Mouse (Mus musculus) CH12.LX (cell line): ENCODE data around the gene Haao. TPM values are rescaled to one million over a fixed set of nuclear protein-coding genes. Genes with fewer than 3 reads are reported as not detected.

Experiments
- DNase-seq: peaks from one replicate; pipeline ENCODE4 v3.0.0-alpha.2; 2013; ENCODE audit errors: extremely low read depth
- H3K27ac ChIP-seq: 2 replicates; pipeline ENCODE4 v1.5.1; 2012; ENCODE audit warnings: low read depth, mild to moderate bottlenecking, control low read depth, moderate library complexity; ENCODE audit not compliant: insufficient read depth
- H3K27me3 ChIP-seq: replicated peaks from 2 replicates; pipeline ENCODE3; 2012; ENCODE audit warnings: inconsistent platforms
- H3K36me3 ChIP-seq, 2 experiments: replicated peaks in 1 of 2; 2 replicates each; pipeline versions ENCODE3 to v1.6.1; 2012; ENCODE audit warnings: inconsistent platforms in 1 of 2, low read length in 1 of 2, mild to moderate bottlenecking in 1 of 2, mixed read lengths in 1 of 2, moderate library complexity in 1 of 2; ENCODE audit not compliant: control insufficient read depth in 1 of 2, insufficient read depth in 1 of 2
- H3K4me1 ChIP-seq, 2 experiments: 2 replicates each; pipeline ENCODE4 v1.6.1; 2012; ENCODE audit warnings: inconsistent platforms in 1 of 2, moderate library complexity in 1 of 2; ENCODE audit not compliant: insufficient read depth in 2 of 2, control insufficient read depth in 1 of 2
- H3K4me2 ChIP-seq: 2 replicates; pipeline ENCODE4 v1.6.1; 2012; ENCODE audit warnings: low read depth, mild to moderate bottlenecking, control low read depth; ENCODE audit not compliant: poor library complexity, insufficient read depth, severe bottlenecking
- H3K4me3 ChIP-seq, 3 experiments: fragments of 150-350 bp in 1 of 3; sonication (generic) in 1 of 3; replicated peaks in 1 of 3; 2 replicates each; pipeline versions ENCODE3 to v1.5.1; 2011 to 2012; ENCODE audit warnings: low read depth in 2 of 3, low read length in 2 of 3, mild to moderate bottlenecking in 2 of 3, moderate library complexity in 2 of 3, control low read depth in 1 of 3, improper control_type of control experiment in 1 of 3, inconsistent platforms in 1 of 3, mixed read lengths in 1 of 3; ENCODE audit not compliant: poor library complexity in 1 of 3
- H3K79me2 ChIP-seq: replicated peaks from 2 replicates; pipeline ENCODE4 v1.6.1; 2012; ENCODE audit warnings: mild to moderate bottlenecking, moderate library complexity; ENCODE audit not compliant: control insufficient read depth, poor library complexity, insufficient read depth, severe bottlenecking; ENCODE audit errors: extremely low read depth
- H3K9ac ChIP-seq: 2 replicates; pipeline ENCODE4 v1.6.1; 2012; ENCODE audit warnings: low read depth, mild to moderate bottlenecking, control low read depth, moderate library complexity; ENCODE audit not compliant: insufficient read depth
- H3K9me3 ChIP-seq: replicated peaks from 2 replicates; pipeline ENCODE3; 2012; ENCODE audit warnings: low read length, inconsistent platforms, mixed read lengths
- BHLHE40 ChIP-seq: IDR thresholded peaks from 2 replicates; pipeline ENCODE4 v1.6.1; 2011; ENCODE audit warnings: mild to moderate bottlenecking, low read depth, low read length, improper control_type of control experiment
- CHD1 ChIP-seq: IDR thresholded peaks from 2 replicates; pipeline ENCODE4 v1.6.1; 2012; ENCODE audit warnings: low read depth, low read length, improper control_type of control experiment, inconsistent platforms
- CHD2 ChIP-seq: IDR thresholded peaks from 2 replicates; pipeline ENCODE4 v1.6.1; 2011; ENCODE audit warnings: low read length, improper control_type of control experiment
- CTCF ChIP-seq, 2 experiments: IDR thresholded peaks in 1 of 2; conservative IDR thresholded peaks in 1 of 2; 2 replicates each; pipeline ENCODE4 v1.5.1; 2011 to 2012; ENCODE audit warnings: low read depth in 2 of 2, low read length in 2 of 2, improper control_type of control experiment in 1 of 2, inconsistent platforms in 1 of 2, mild to moderate bottlenecking in 1 of 2, moderate library complexity in 1 of 2
- E2F4 ChIP-seq: IDR thresholded peaks from 2 replicates; pipeline ENCODE4 v1.6.1; 2011; ENCODE audit warnings: low read depth, low read length, improper control_type of control experiment; ENCODE audit not compliant: insufficient replicate concordance
- ELF1 ChIP-seq: IDR thresholded peaks from 2 replicates; pipeline ENCODE4 v1.6.1; 2014; ENCODE audit warnings: low read depth, mild to moderate bottlenecking, inconsistent platforms, low read length, improper control_type of control experiment
- EP300 ChIP-seq: IDR thresholded peaks from 2 replicates; pipeline ENCODE4 v1.6.1; 2011; ENCODE audit warnings: low read length, improper control_type of control experiment
- ETS1 ChIP-seq: conservative IDR thresholded peaks from 2 replicates; pipeline ENCODE4 v1.6.1; 2012; ENCODE audit warnings: low read depth, mild to moderate bottlenecking, inconsistent platforms, low read length, improper control_type of control experiment, moderate library complexity
- GABPA ChIP-seq: IDR thresholded peaks from 2 replicates; pipeline ENCODE4 v1.6.1; 2012; ENCODE audit warnings: low read depth, low read length, improper control_type of control experiment, inconsistent platforms; ENCODE audit not compliant: insufficient replicate concordance
- HCFC1 ChIP-seq: IDR thresholded peaks from 2 replicates; pipeline ENCODE4 v1.6.1; 2012; ENCODE audit warnings: low read depth, mild to moderate bottlenecking, inconsistent platforms, low read length, improper control_type of control experiment
- JUN ChIP-seq: IDR thresholded peaks from 2 replicates; pipeline ENCODE4 v1.6.1; 2011; ENCODE audit warnings: low read depth, mild to moderate bottlenecking, low read length, improper control_type of control experiment, moderate library complexity; ENCODE audit not compliant: insufficient read depth
- JUND ChIP-seq: conservative IDR thresholded peaks from 2 replicates; pipeline ENCODE4 v1.6.1; 2011; ENCODE audit warnings: low read depth, low read length, improper control_type of control experiment
- KAT2A ChIP-seq: IDR thresholded peaks from 2 replicates; pipeline ENCODE4 v1.6.1; 2012; ENCODE audit warnings: low read length, improper control_type of control experiment, inconsistent platforms; ENCODE audit not compliant: insufficient replicate concordance
- MAFK ChIP-seq: IDR thresholded peaks from 2 replicates; pipeline ENCODE4 v1.6.1; 2011; ENCODE audit warnings: low read length, improper control_type of control experiment; ENCODE audit not compliant: insufficient replicate concordance
- MAZ ChIP-seq: IDR thresholded peaks from 2 replicates; pipeline ENCODE4 v1.6.1; 2012; ENCODE audit warnings: low read depth, mild to moderate bottlenecking, inconsistent platforms, low read length, improper control_type of control experiment, moderate library complexity
- MEF2A ChIP-seq: IDR thresholded peaks from 2 replicates; pipeline ENCODE4 v1.6.1; 2014; ENCODE audit warnings: low read depth, mild to moderate bottlenecking, inconsistent platforms, low read length, improper control_type of control experiment, borderline replicate concordance
- MXI1 ChIP-seq: IDR thresholded peaks from 2 replicates; pipeline ENCODE4 v1.6.1; 2011; ENCODE audit warnings: mild to moderate bottlenecking, low read depth, low read length, improper control_type of control experiment
- MYC ChIP-seq: IDR thresholded peaks from 2 replicates; pipeline ENCODE4 v1.6.1; 2011; ENCODE audit warnings: low read depth, mild to moderate bottlenecking, improper control_type of control experiment, low read length
- NELFE ChIP-seq: IDR thresholded peaks from 2 replicates; pipeline ENCODE4 v1.6.1; 2011; ENCODE audit warnings: low read depth, low read length, improper control_type of control experiment
- NRF1 ChIP-seq: IDR thresholded peaks from 2 replicates; pipeline ENCODE4 v1.6.1; 2014; ENCODE audit warnings: low read depth, mild to moderate bottlenecking, inconsistent platforms, low read length, improper control_type of control experiment, moderate library complexity
- PAX5 ChIP-seq: IDR thresholded peaks from 2 replicates; pipeline ENCODE4 v1.6.1; 2012; ENCODE audit warnings: low read length, inconsistent platforms, mixed read lengths
- POLR2A ChIP-seq: IDR thresholded peaks from 2 replicates; pipeline ENCODE4 v1.6.1; 2011; ENCODE audit warnings: low read depth, mild to moderate bottlenecking, improper control_type of control experiment, low read length
- POLR2AphosphoS2 ChIP-seq: IDR thresholded peaks from 2 replicates; pipeline ENCODE4 v1.6.1; 2011; ENCODE audit warnings: low read depth, low read length, improper control_type of control experiment
- RAD21 ChIP-seq: IDR thresholded peaks from 2 replicates; pipeline ENCODE4 v1.6.1; 2011; ENCODE audit warnings: low read depth, mild to moderate bottlenecking, low read length, improper control_type of control experiment, moderate library complexity
- RCOR1 ChIP-seq: conservative IDR thresholded peaks from 2 replicates; pipeline ENCODE4 v1.6.1; 2012; ENCODE audit warnings: low read depth, mild to moderate bottlenecking, inconsistent platforms, low read length, improper control_type of control experiment
- SIN3A ChIP-seq: IDR thresholded peaks from 2 replicates; pipeline ENCODE4 v1.6.1; 2012; ENCODE audit warnings: low read length, improper control_type of control experiment, inconsistent platforms
- SMC3 ChIP-seq: IDR thresholded peaks from 2 replicates; pipeline ENCODE4 v1.6.1; 2011; ENCODE audit warnings: low read depth, low read length, improper control_type of control experiment
- TBP ChIP-seq: conservative IDR thresholded peaks from 2 replicates; pipeline ENCODE4 v1.6.1; 2011; ENCODE audit warnings: low read depth, low read length, improper control_type of control experiment
- TCF12 ChIP-seq: IDR thresholded peaks from 2 replicates; pipeline ENCODE4 v1.6.1; 2014; ENCODE audit warnings: low read depth, mild to moderate bottlenecking, inconsistent platforms, low read length, improper control_type of control experiment
- UBTF ChIP-seq: IDR thresholded peaks from 2 replicates; pipeline ENCODE4 v1.6.1; 2012; ENCODE audit warnings: low read depth, mild to moderate bottlenecking, inconsistent platforms, low read length, improper control_type of control experiment, moderate library complexity
- USF1 ChIP-seq: IDR thresholded peaks from 2 replicates; pipeline ENCODE4 v1.6.1; 2014; ENCODE audit warnings: low read depth, mild to moderate bottlenecking, inconsistent platforms, low read length, improper control_type of control experiment
- USF2 ChIP-seq: conservative IDR thresholded peaks from 2 replicates; pipeline ENCODE4 v1.6.1; 2011; ENCODE audit warnings: low read depth, low read length, improper control_type of control experiment
- ZC3H11A ChIP-seq: IDR thresholded peaks from 2 replicates; pipeline ENCODE4 v1.6.1; 2012; ENCODE audit warnings: low read depth, mild to moderate bottlenecking, inconsistent platforms, low read length, improper control_type of control experiment
- ZMIZ1 ChIP-seq: IDR thresholded peaks from 2 replicates; pipeline ENCODE4 v1.6.1; 2012; ENCODE audit warnings: low read depth, mild to moderate bottlenecking, inconsistent platforms, low read length, improper control_type of control experiment
- ZNF384 ChIP-seq: IDR thresholded peaks from 2 replicates; pipeline ENCODE4 v1.6.1; 2012; ENCODE audit warnings: low read depth, low read length, improper control_type of control experiment, inconsistent platforms
- dilution Hi-C: fragments of 300-500 bp; cut with MboI; formaldehyde crosslinking; loops from 2 replicates; pipeline ENCODE4 v1.14.3; 2020; ENCODE audit warnings: low sequenced_read_pairs; ENCODE audit not compliant: extremely low pct_unique_long_range_greater_than_20kb, extremely low pct_ligation_motif_present
- in situ Hi-C: fragments of 300-500 bp; cut with MboI; formaldehyde crosslinking; loops from 3 replicates; pipeline ENCODE4 v1.14.3; 2019; ENCODE audit warnings: low sequenced_read_pairs, low pct_ligation_motif_present, low pct_unique_long_range_greater_than_20kb, mixed read lengths
- polyA plus RNA-seq: library from polyadenylated mRNA; unstranded; fragments of >175 nt; gene quantifications from 2 replicates; pipeline ENCODE4 v1.2.1, GENCODE M21; 2012; ENCODE audit warnings: low read depth; ENCODE audit not compliant: insufficient read length
- total RNA-seq, 2 experiments: library from RNA; depleted of rRNA; stranded (reverse); fragments of 300-350 nt in 1 of 2; fragments of >200 nt in 1 of 2; gene quantifications; 2 replicates each; pipeline ENCODE4 v1.2.3; 2012 to 2014

Gene Haao
- total and polyA plus RNA-seq, 3 experiments, result 18.6 to 30.6 (median 19.1) TPM

GRCm38 (mm10) chr17:83850864-83851263, 3.1 kb upstream of the Haao start (continued):
- TF ChIP-seq MYC, result peak; percentile 83
- TF ChIP-seq SIN3A, result peak; percentile 47; the same call in 1 of the 2 replicates
- TF ChIP-seq ZC3H11A, result no peak
- TF ChIP-seq ZMIZ1, result peak; percentile 55; the same call in 1 of the 2 replicates
- no peak for TF ChIP-seq E2F4
- no peak for TF ChIP-seq KAT2A

DNA sequence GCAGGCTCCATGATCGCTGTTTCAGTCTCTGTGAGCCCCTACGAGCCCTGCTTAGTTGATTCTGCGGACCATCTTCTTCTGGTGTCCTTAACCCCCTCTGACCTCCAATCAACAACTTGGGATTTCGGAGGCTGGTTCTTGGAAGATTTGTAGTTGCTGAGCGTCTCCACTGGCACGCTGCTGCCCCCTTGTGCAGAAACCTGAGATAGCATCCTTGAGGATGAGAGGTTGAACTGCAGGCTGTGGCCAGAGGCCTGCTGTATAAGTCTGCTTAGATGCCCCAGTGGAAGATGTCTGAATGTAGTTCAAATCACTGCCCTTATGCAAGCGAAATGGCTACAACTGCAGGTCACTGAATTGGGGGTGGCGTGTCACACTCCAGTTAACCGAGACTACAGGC, 2.7 kb upstream of the Haao start:
- TF ChIP-seq TBP (no peak; the same call in 1 of the 2 replicates), MAZ (no peak), MEF2A (no peak), CTCF (conservative IDR thresholded peaks at IDR 0.05 in 1 of 2, IDR thresholded peaks at IDR 0.05 in 1 of 2; ENCODE audit: low read depth in 2 of 2, low read length in 2 of 2) (peak; percentile 73 to 96), ZMIZ1 (no peak), RCOR1 (no peak), PAX5 (no peak), POLR2AphosphoS2 (no peak), UBTF (no peak), JUN (no peak), HCFC1 (no peak), ETS1 (no peak), RAD21 (peak; percentile 96), MAFK (no peak), MYC (no peak), ZC3H11A (peak; percentile 59; the same call in 1 of the 2 replicates), CHD1 (no peak), EP300 (no peak), NELFE (peak; percentile 8; the same call in 1 of the 2 replicates), SMC3 (peak; percentile 89), MXI1 (peak; percentile 38), JUND (no peak), GABPA (no peak), ELF1 (no peak), SIN3A (no peak), USF1 (no peak), TCF12 (no peak), CHD2 (no peak), BHLHE40 (no peak), POLR2A (peak; percentile 24; the same call in 1 of the 2 replicates), E2F4 (no peak), NRF1 (no peak), ZNF384 (no peak), USF2 (no peak)
- no peaks in the 10 kb centered on the region; the same call in 1 of the 2 replicates for H3K79me2 ChIP-seq
- peaks cover 0 to 9% of the 10 kb centered on the region in 2 experiments for H3K36me3 ChIP-seq
- peak; percentile 94 for DNase-seq
- dilution Hi-C loops, result no loop called here
- peak overlapping the region; percentile 73 for H3K4me2 ChIP-seq
- H3K4me1 ChIP-seq, result peaks cover 27 to 66% of the 10 kb centered on the region in 2 experiments
- peak overlapping the region in 2 of 3 experiments; percentile 13 to 19 for H3K4me3 ChIP-seq
- no peaks in the 10 kb centered on the region for H3K9me3 ChIP-seq
- peak overlapping the region; percentile 6; the same call in 1 of the 2 replicates for H3K9ac ChIP-seq
- in situ Hi-C loops, result loop anchor here (5.0 to 10.0 kb wide), 3 partner anchors 33 to 196 kb away; no protein-coding TSS in a partner anchor
- H3K27me3 ChIP-seq, result no peaks in the 10 kb centered on the region
- H3K27ac ChIP-seq, result peak overlapping the region; percentile 74
